Mouse (Mus musculus) urinary bladder, adult 18-20 months (tissue): ENCODE data around the gene Rnf135.
"Not testable (repeated sequence)": the region's sequence is repeated elsewhere in the genome, so short reads cannot be mapped to it uniquely, and the experiment has no call there.

Experiments used
- DNase-seq, 2 experiments: peaks; one replicate each; pipeline ENCODE4 v3.0.0; 2022; ENCODE audit warnings: low spot score in 2 of 2, mixed read lengths in 2 of 2

Gene Rnf135

DNA sequence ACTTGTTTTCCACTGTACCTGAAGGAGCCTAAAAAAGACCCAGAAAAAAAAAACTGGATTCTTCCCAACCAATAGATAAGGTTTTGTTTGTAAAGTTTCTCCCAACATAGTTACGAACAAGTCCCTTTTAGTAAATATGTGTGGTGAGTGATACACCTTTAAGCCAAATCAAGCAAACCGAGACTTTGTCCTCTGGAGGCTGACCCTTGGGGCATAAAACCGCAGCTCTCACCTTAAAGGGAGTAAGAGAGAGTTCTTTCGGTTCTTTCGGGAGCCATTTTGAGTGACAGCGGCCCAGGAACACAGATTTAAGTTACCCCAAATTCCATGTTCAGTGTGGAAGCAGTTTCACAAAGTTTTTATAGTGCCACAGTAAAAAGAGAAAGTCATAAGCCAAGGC is 18.6 kb downstream of the Rnf135 start:
- DNase-seq: no peak

DNA sequence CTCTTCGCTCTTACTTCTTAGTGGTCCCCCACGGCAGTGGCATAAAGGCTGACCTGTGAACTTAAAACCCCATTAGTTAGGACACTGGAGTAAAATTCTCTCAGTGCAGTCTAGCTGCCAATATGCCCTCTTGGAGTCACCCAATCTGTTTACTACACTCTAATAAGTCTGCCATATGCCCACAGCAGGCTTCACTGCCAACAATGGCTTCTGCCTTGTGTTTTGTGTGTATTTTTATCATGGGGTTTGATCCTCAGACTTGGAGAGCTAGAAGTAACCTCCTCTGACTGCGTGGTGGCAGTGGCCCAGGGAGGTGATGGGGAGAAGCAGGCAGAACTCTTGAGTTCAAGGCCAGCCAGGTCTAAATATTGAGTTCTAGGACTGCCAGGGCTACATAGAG is 20.4 kb downstream of the Rnf135 start:
- no peak for DNase-seq

DNA sequence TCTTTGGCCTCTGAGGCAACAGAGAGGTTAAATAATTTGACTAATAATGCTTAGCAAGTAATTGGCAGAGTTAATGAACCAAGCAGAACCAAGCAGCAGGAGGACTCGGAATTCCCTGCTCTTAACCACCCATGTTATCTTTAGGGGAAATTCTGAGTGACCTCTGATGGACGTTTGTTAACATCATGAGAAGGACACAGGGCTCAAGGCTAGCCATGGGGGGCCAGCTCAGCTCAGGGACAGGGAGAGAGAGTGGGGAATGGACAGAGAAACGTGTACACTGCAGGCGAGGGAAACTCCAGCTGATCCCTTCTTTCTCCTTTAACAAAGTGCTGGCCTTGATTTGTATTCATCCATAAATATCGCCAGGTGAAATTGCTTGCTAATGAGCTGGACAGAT is 21.3 kb downstream of the Rnf135 start:
- DNase-seq: no peak

DNA sequence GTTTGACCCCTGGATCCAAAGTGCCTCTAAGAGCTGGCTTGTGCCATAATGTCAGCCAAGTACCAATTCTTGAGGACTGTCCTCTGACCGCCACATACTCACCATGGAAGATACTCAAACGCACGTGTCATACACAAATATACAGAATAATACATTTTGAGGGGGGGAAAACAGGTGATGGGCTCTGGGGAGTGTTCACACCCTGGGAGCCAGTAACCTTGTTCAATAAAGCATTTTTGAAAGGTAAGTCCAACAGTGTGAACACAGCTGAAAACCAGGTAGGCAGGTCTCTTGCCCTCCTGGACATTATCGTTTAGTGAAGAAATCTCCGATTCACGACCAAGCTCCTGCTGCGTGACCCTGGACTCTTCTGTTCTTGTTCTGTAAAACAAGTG is 24.8 kb downstream of the Rnf135 start:
- DNase-seq: no peak

DNA sequence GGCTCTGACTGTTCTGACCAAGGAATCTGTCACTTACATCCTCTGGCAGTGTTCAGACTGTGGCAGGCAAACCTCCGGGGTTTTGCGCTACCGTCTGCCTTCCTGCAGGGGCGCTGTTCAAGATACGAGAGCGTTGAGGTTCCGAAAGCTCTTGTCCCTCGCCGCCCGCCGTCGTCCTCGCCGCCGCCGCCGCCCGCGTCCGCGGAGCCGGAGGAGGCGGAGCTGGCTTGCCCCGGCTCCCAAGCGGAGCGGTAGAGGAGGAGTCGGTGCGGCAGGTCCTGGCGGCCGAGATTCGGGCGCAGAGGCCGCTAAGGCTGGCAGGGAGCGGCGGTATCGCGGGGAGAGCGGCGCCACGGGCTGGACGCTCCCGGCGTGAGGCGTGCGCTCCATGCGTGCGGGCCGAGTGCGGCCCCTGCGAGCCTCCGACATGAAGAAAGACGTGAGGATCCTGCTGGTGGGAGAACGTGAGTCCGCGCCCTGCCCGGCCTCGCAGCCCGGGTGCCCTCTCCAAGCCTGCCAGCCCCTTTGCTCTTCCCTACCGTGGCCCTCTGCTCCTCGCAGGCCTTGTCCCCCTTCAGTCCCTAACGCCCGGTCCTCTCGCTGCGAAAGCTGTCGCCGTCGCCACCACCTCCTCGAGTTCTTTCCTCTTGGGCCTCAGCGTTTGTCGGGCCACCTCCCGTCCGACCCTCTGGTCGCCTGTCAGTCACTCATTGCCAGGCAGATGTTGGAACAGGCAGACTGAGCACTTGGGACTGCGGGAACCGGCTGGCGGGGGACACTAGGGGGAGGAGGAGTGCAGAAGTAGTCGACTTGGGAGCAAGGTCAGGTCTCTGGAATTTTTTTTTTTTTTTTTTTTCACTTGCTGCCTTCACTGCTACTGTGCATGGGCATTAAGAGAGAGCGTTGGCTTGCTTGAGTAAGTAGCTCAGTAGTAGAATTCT is 25.5 kb downstream of the Rnf135 start, which contains the start of gene Rhot1:
Rhot1 (plus strand) TSS at position 160 of the 941 bp plus-strand sequence.
- DNase-seq: peak; percentile 92 to 95

DNA sequence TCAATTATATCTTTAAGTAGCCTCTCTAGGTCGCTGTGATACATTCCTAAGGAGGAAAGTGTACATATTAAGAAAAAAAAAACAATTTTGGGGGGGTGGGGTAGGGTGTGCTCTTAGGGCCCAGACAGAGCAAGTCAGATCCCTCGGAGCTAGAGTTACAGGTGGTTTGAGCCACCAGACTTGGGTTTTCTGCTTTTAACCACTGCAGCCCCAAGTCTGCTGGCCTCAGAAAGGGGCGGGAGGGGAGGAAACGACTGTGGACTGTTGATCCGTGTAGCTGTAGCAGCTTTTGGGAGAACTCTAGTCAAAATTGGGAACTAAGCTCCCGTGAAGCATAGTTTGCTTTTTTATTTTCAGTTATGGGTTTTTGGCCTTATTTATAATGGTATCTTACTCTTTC is 26.7 kb downstream of the Rnf135 start:
- no peak for DNase-seq

DNA sequence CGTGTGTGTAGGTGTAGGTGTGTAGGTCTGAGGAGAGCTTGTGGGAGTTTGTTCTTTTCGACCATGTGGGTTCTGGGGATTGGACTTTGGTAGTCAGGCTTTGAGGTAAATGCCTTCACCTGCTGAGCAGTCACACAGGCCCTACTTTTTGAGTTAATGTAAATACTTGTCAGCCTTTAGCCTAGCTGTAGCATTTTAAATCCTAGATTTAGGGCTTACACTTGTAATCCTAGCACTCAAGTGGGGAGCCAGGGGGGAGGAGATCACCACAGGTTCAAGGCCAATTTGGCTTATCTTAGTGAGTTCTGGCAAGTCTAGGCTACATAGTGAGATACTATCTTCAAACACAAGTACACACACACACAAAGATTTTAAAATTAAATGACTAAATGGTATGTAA is 28.6 kb downstream of the Rnf135 start:
- DNase-seq: no peak

DNA sequence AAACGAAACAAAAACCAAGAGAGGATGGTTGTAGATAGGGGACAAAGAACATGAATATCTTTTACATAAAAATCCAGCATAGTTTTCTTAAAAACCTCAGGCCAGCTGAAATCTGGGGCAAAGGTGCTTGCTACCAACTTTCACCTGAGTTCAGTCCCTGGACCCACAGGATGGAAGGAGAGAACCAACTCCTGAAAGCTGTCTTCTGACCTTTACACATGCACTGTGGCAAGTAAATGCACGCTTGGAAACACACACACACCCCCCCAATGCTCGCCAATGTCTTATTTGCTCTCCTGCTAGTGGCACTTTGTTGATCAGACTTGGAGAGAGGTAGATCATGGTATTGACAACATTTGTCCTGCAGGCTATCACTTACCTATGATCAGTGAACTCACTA is 31.6 kb downstream of the Rnf135 start:
- DNase-seq: no peak

DNA sequence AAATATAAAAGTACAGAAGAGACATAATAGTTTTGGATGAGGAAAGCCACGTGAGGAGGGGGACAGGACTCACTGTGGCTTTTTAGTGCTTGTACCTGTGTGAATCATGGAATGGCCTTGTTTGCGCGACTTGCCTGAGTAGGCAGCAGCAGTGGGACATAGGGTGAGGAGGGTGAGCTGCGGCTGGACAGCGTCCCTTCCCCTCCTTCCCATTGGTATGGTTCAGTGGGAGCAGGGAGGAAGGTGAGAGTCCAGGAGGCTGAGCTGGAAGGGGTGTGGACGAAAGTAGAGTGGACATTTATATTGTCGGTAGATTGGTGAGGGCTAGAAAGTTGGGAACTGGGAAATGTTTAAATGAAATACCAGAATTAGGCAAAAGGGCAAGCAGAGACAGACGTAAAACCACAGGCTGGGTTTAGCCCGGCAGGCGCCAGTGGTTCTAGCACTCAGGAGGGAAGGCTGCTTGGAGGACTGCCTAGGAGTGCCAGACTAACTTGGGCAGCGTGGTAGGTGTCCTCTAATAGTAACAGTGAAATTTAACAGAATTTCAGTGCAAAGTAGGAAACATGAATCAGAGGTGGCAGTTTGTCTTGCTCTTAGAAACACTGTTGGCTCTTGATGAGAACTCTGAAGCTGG is 35.1 kb downstream of the Rnf135 start:
- peak in 1 of 2 experiments; percentile 23 for DNase-seq

DNA sequence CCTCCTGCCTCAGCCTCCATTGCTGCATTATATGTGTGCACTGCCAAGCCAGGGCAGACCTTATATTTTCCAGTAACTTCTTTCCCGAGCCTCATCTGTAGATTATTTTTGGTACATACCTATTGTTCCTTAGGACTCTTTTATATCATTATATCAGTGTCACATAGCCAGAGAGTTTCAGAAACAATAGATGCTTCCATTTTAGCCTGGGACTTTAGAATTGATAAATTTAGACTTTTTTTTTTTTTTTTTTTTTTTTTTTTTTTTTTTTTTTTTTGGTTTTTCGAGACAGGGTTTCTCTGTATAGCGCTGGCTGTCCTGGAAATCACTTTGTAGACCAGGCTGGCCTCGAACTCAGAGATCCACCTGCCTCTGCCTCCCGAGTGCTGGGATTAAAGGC is 46.4 kb downstream of the Rnf135 start:
- not testable (repeated sequence) for DNase-seq

DNA sequence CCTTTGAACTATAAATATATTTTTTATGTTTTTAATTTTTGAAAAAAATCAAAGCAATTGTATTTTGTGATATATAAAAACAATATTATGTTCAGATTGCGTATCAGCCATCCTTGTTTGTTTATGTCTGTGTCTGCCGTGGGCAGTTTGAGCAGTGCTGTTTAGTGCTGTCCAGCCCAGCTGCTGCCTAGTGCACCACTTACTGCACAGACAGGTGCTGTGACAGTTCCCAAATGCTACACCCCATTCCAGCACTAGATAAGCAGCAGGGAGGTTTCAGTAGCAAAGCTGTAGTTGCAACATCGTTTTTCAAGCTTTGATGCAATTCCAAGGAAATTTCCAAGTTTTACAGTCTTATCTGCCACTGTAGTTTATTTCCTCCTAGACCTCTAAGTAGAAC is 53.6 kb downstream of the Rnf135 start:
- no peak for DNase-seq

DNA sequence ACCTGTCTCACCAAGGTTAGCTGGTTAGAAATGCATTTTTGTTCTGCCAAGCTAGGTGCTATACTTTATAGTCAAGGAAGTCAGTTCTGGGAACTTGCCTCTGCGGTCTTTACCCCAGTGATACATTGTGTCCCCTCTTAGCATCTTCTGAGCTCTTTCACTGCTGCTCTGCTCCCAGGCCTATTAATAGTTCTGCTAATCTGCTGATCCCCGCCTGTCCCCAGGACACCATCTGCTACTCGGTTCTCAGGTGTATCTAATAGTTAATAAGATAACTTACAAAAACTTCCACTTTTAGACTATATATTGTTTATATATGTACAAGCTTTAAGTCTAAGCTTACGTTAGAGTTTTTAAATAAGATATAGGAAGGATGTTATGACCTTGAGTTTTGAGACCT is 54.7 kb downstream of the Rnf135 start:
- no peak for DNase-seq

DNA sequence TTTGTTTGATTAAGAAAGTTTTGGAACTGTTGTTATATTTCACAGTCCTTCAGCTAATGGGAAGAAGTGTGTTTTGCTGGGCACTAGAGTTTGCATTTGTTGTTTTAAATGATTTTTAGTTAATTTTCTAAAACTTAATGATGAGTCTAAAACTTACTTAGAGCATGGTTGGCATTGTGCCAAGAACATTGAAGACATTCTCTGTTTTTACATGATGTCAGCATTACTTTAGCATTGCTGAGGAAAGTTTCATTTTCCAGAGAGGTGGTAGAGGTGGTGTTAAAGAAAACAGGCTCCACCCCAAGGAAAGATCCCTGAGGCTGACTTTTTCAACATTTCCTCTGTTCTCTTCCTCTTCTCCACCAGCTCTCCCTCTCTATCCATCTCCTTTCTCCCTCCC is 63.4 kb downstream of the Rnf135 start:
- no peak for DNase-seq

DNA sequence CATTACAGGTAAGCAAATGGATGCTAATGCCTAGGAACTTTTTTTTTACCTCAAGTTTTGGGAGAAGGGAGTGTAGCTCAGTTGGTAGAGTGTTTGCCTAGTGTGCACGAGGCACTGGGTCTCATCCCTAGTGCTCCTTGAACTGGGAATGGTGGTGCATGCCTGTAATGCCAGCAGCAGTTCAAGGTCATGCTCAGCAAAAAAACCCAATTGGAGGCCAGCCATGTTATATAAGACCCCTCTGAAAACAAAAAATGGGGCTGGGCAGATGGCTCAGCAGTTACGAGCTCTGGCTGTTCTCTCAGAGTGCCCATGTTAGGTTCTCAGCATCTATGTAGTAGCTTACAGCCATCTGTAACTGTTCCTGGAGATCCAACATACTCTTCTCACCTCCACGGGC is 64.9 kb downstream of the Rnf135 start:
- DNase-seq: no peak
